In genomic region chr13:103976181-103976724, GRCm38 (mm10) we compare ENCODE assay signal across 26 mouse cellular contexts. TPM values are rescaled to one million over a fixed set of nuclear protein-coding genes. Genes with fewer than 3 reads are reported as not detected.
DNase-seq lines count a peak whose midpoint lies in the region; ATAC-seq and TF ChIP-seq lines count a peak whose summit lies in the region.
"Had no signal": no experiment of that assay in that cellular context is flagged by ENCODE, and none has a peak within 500 bp of the region (broad histone marks: within the 10 kb centered on the region; RNA-seq: fewer than 3 reads in every experiment).

No protein-coding gene starts in this region.

- H3K79me2 ChIP-seq in myocyte (ENCODE audit: control insufficient read depth, insufficient read depth): no peaks in the 10 kb centered on the region

- ATAC-seq in intestine, embryonic 14.5 days (replicated peaks; ENCODE audit: low FRiP score, low TSS enrichment, low read depth): peak; percentile 84
- ATAC-seq: forebrain, postnatal 0 days; hindbrain, postnatal 0 days had no signal

- H3K9ac ChIP-seq in intestine, embryonic 14.5 days (ENCODE audit: low read length): no peak overlapping the region
- H3K9ac ChIP-seq: forebrain, embryonic 12.5 days; forebrain, postnatal 0 days; hindbrain, embryonic 12.5 days; kidney, embryonic 15.5 days; liver, embryonic 14.5 days; lung, embryonic 15.5 days; neural tube, embryonic 15.5 days had no signal

- no peak overlapping the region for H3K27ac ChIP-seq in intestine, embryonic 14.5 days (ENCODE audit: low read depth)
- H3K27ac ChIP-seq in heart, embryonic 10.5 days: no peak overlapping the region
- H3K27ac ChIP-seq: forebrain, embryonic 12.5 days; hindbrain, embryonic 12.5 days; hindbrain, postnatal 0 days; kidney, embryonic 15.5 days; liver, embryonic 14.5 days; lung, embryonic 15.5 days; neural tube, embryonic 15.5 days had no signal

- peak; percentile 74 for DNase-seq in heart, adult 11 months
- DNase-seq in heart, postnatal 4 days: no peak
- DNase-seq in lung, adult 18-20 months: peak; percentile 18 to 55
- no peak for DNase-seq in lung, postnatal 4 days
- DNase-seq in intestine, embryonic 14.5 days (ENCODE audit: low spot score): no peak
- DNase-seq in retina, postnatal 1 day: no peak
- DNase-seq in heart, embryonic 10.5 days (ENCODE audit: low spot score): no peak
- DNase-seq: adrenal gland, postnatal 25 days; cerebellum, adult 18-20 months; cerebellum, postnatal 14 days; forebrain, postnatal 0 days; gastrocnemius, postnatal 36 days; left cerebral cortex, postnatal 4 days; midbrain, embryonic 14.5 days; right cerebral cortex, adult 18-20 months; thymus, adult 2 months; thymus, postnatal 36 days had no signal

- WGBS in intestine, embryonic 14.5 days: 64% methylated on average over 4 of the region's 4 CpGs
- 80% methylated on average over 4 of the region's 4 CpGs for WGBS in heart, embryonic 10.5 days

- H3K4me3 ChIP-seq in intestine, embryonic 14.5 days (ENCODE audit: low read depth, low read length): no peak overlapping the region
- H3K4me3 ChIP-seq in myocyte: no peak overlapping the region
- no peak overlapping the region for H3K4me3 ChIP-seq in heart, embryonic 10.5 days
- H3K4me3 ChIP-seq: erythroblast, embryonic 14.5 days; forebrain, embryonic 12.5 days; hindbrain, embryonic 12.5 days; kidney, embryonic 15.5 days; lung, embryonic 15.5 days; neural tube, embryonic 15.5 days had no signal

- TF ChIP-seq POLR2A in myocyte (IDR thresholded peaks at IDR 0.05; ENCODE audit: insufficient read length, low read depth): no peak

- H3ac ChIP-seq in myocyte (ENCODE audit: control insufficient read depth, insufficient read length): no peak overlapping the region

- H3K4me1 ChIP-seq in intestine, embryonic 14.5 days (replicated peaks; ENCODE audit: control insufficient read depth, insufficient read depth, low read length): peaks cover 25% of the 10 kb centered on the region
- H3K4me1 ChIP-seq in heart, embryonic 10.5 days: peaks cover 14% of the 10 kb centered on the region
- H3K4me1 ChIP-seq: forebrain, embryonic 12.5 days; hindbrain, embryonic 12.5 days; neural tube, embryonic 15.5 days had no signal

- no peaks in the 10 kb centered on the region for H3K36me3 ChIP-seq in intestine, embryonic 14.5 days (ENCODE audit: control insufficient read depth, insufficient read depth, low read length)
- H3K36me3 ChIP-seq in myocyte (ENCODE audit: control insufficient read depth, insufficient read depth): no peaks in the 10 kb centered on the region
- no peaks in the 10 kb centered on the region for H3K36me3 ChIP-seq in heart, embryonic 10.5 days
- H3K36me3 ChIP-seq: forebrain, embryonic 12.5 days; hindbrain, embryonic 12.5 days; kidney, embryonic 15.5 days; lung, embryonic 15.5 days; neural tube, embryonic 15.5 days had no signal

- no peak overlapping the region for H3K4me2 ChIP-seq in intestine, embryonic 14.5 days (ENCODE audit: low read length)
- H3K4me2 ChIP-seq in myocyte (ENCODE audit: low read depth): no peak overlapping the region
- H3K4me2 ChIP-seq: forebrain, embryonic 12.5 days; hindbrain, embryonic 12.5 days; kidney, embryonic 15.5 days; lung, embryonic 15.5 days; neural tube, embryonic 15.5 days had no signal

- no peaks in the 10 kb centered on the region for H3K27me3 ChIP-seq in intestine, embryonic 14.5 days (replicated peaks; ENCODE audit: control insufficient read depth, insufficient read depth, low read length)
- no peaks in the 10 kb centered on the region for H3K27me3 ChIP-seq in myocyte (ENCODE audit: control insufficient read depth, insufficient read depth, insufficient read length)
- H3K27me3 ChIP-seq in heart, embryonic 10.5 days (ENCODE audit: insufficient read depth, poor library complexity, severe bottlenecking): no peaks in the 10 kb centered on the region
- H3K27me3 ChIP-seq: forebrain, embryonic 12.5 days; hindbrain, embryonic 12.5 days; kidney, embryonic 15.5 days; lung, embryonic 15.5 days; neural tube, embryonic 15.5 days had no signal

- H3K9me3 ChIP-seq in intestine, embryonic 14.5 days (ENCODE audit: control insufficient read depth, low read length): no peaks in the 10 kb centered on the region
- no peaks in the 10 kb centered on the region for H3K9me3 ChIP-seq in heart, embryonic 10.5 days
- H3K9me3 ChIP-seq: forebrain, embryonic 12.5 days; hindbrain, embryonic 12.5 days; kidney, embryonic 15.5 days; lung, embryonic 15.5 days; neural tube, embryonic 15.5 days had no signal

TF ChIP-seq in myocyte, 11 proteins besides CTCF, POLR2A, EP300 and RAD21:
- TF ChIP-seq TCF3 (IDR thresholded peaks at IDR 0.05; ENCODE audit: insufficient read length, low read depth) (peak; percentile 40), MYOD1 (IDR thresholded peaks at IDR 0.05; ENCODE audit: control insufficient read depth in 1 of 3, insufficient read length in 2 of 3, low read depth in 2 of 3) (peak in 2 of 3 experiments; percentile 66 to 89), CEBPB (IDR thresholded peaks at IDR 0.05; ENCODE audit: insufficient read depth, poor library complexity, severe bottlenecking) (no peak), MYOG (IDR thresholded peaks at IDR 0.05; ENCODE audit: control insufficient read depth in 1 of 3, insufficient read depth in 1 of 3, insufficient read length in 2 of 3, low read depth in 2 of 3) (peak in 2 of 3 experiments; percentile 20 to 91), TCF12 (IDR thresholded peaks at IDR 0.05; ENCODE audit: insufficient read depth, poor library complexity, severe bottlenecking) (peak; percentile 44), POLR2AphosphoS2 (IDR thresholded peaks at IDR 0.05; ENCODE audit: insufficient read length, low read depth) (no peak), SRF (IDR thresholded peaks at IDR 0.05; ENCODE audit: control insufficient read depth, insufficient read length, low read depth) (no peak)

RNA-seq across cellular contexts. Expression of gene Erbin, which starts 55.9 kb away (rescaled TPM):
- 10 to 100 TPM; 82.6 to 85.9 TPM for total RNA-seq in heart, postnatal 4 days (2021)
- 32.1 and 32.6 TPM in 2 replicates for polyA plus RNA-seq in intestine, embryonic 14.5 days (2014; fragmentation: Nextera tagmentation; extraction: Ambion mirVana)
- polyA plus RNA-seq in myocyte (2012; fragmentation: generic; extraction: Trizol): 8.4 TPM
- 9.7 and 11.2 TPM in 2 replicates for polyA plus RNA-seq in heart, embryonic 10.5 days (2016; fragmentation: Nextera tagmentation; extraction: Ambion mirVana)

Comparison
In these comparisons a context has a peak if more than half of its experiments do, and no peak if none do; other contexts are left out.
1. DNase-seq: peak in heart, adult 11 months (single experiment) and lung, adult 18-20 months (2 of 2); none in heart, postnatal 4 days (single experiment), lung, postnatal 4 days (0 of 2), intestine, embryonic 14.5 days (single experiment), retina, postnatal 1 day (single experiment) and heart, embryonic 10.5 days (single experiment).